Mouse (Mus musculus) megakaryocyte, embryonic 14.5 days (primary cell): ENCODE results near the gene Ahcyl2.

Source experiments
- FLI1 ChIP-seq: IDR thresholded peaks from 2 replicates; pipeline ENCODE4 v1.6.1; 2012; ENCODE audit warnings: low read length, inconsistent platforms, mixed read lengths
- GATA1 ChIP-seq: IDR thresholded peaks from 3 replicates; pipeline ENCODE4 v1.6.1; 2012; ENCODE audit warnings: mixed read lengths, low read length, inconsistent platforms, borderline replicate concordance

GRCm38 (mm10) chr6:29815634-29816033 is 47.8 kb downstream of the Ahcyl2 start:
- TF ChIP-seq GATA1 (no peak), FLI1 (no peak)
